Mouse (Mus musculus) adrenal gland, adult 2 months (tissue): ENCODE data around the gene Rasgef1b. TPM values are rescaled to one million over a fixed set of nuclear protein-coding genes. Genes with fewer than 3 reads are reported as not detected.

Experiments used
- DNase-seq: peaks from one replicate; pipeline ENCODE4 v3.0.0; 2021
- polyA plus RNA-seq: library from polyadenylated mRNA; depleted of rRNA; stranded (reverse); fragments of >200 nt; gene quantifications from 2 replicates; pipeline ENCODE4 v1.2.3, GENCODE M21; 2012
- total RNA-seq, 2 experiments: library from RNA; stranded (reverse); gene quantifications; 2 replicates each; pipeline ENCODE4 v1.2.3; 2021

Gene Rasgef1b
- total and polyA plus RNA-seq, 3 experiments = 2.2 to 11.4 (median 9.1) TPM

GRCm38 (mm10) chr5:99451416-99451815 lies 277.4 kb downstream of the Rasgef1b start:
- no peak for DNase-seq

GRCm38 (mm10) chr5:99450994-99451393 lies 277.9 kb downstream of the Rasgef1b start:
- no peak for DNase-seq

- DNase-seq = no peak
Observed at GRCm38 (mm10) chr5:99450463-99450862, 278.4 kb downstream of the Rasgef1b start.

- no peak for DNase-seq
Observed at GRCm38 (mm10) chr5:99447481-99447880, 281.4 kb downstream of the Rasgef1b start.

- DNase-seq = no peak
Observed at GRCm38 (mm10) chr5:99445242-99445641, 283.6 kb downstream of the Rasgef1b start.

- no peak for DNase-seq
Observed at GRCm38 (mm10) chr5:99444777-99445176, 284.1 kb downstream of the Rasgef1b start.

- no peak for DNase-seq
Observed at GRCm38 (mm10) chr5:99440109-99440508, 288.8 kb downstream of the Rasgef1b start.

- no peak for DNase-seq
Observed at GRCm38 (mm10) chr5:99438526-99438925, 290.3 kb downstream of the Rasgef1b start.

GRCm38 (mm10) chr5:99434226-99434625 lies 294.6 kb downstream of the Rasgef1b start:
- no peak for DNase-seq

GRCm38 (mm10) chr5:99432471-99432870 lies 296.4 kb downstream of the Rasgef1b start:
- peak; percentile 81 for DNase-seq

GRCm38 (mm10) chr5:99429273-99429672 lies 299.6 kb downstream of the Rasgef1b start:
- DNase-seq = no peak

GRCm38 (mm10) chr5:99428648-99429047 lies 300.2 kb downstream of the Rasgef1b start:
- DNase-seq = no peak

- DNase-seq = no peak
Observed at GRCm38 (mm10) chr5:99423271-99423670, 305.6 kb downstream of the Rasgef1b start.

- peak; percentile 46 for DNase-seq
Observed at GRCm38 (mm10) chr5:99422856-99423255, 306.0 kb downstream of the Rasgef1b start.

- DNase-seq = no peak
Observed at GRCm38 (mm10) chr5:99422092-99422491, 306.8 kb downstream of the Rasgef1b start.

- no peak for DNase-seq
Observed at GRCm38 (mm10) chr5:99419872-99420271, 309.0 kb downstream of the Rasgef1b start.

GRCm38 (mm10) chr5:99416902-99417301 lies 312.0 kb downstream of the Rasgef1b start:
- DNase-seq = no peak

GRCm38 (mm10) chr5:99415676-99416075 lies 313.2 kb downstream of the Rasgef1b start:
- DNase-seq = no peak

- no peak for DNase-seq
Observed at GRCm38 (mm10) chr5:99415049-99415448, 313.8 kb downstream of the Rasgef1b start.

- no peak for DNase-seq
Observed at GRCm38 (mm10) chr5:99414293-99414692, 314.6 kb downstream of the Rasgef1b start.

- DNase-seq = peak; percentile 17
Observed at GRCm38 (mm10) chr5:99413851-99414250, 315.0 kb downstream of the Rasgef1b start.

GRCm38 (mm10) chr5:99413391-99413790 lies 315.5 kb downstream of the Rasgef1b start:
- no peak for DNase-seq

GRCm38 (mm10) chr5:99404403-99405170 lies 324.3 kb downstream of the Rasgef1b start:
- no peak for DNase-seq

GRCm38 (mm10) chr5:99403325-99403724 lies 325.5 kb downstream of the Rasgef1b start:
- no peak for DNase-seq
